Mouse (Mus musculus) left cerebral cortex, adult 9 months (tissue): Measurements from ENCODE around the gene Pcdh7.

Source experiments
- DNase-seq, 2 experiments: peaks; one replicate each; pipeline ENCODE4 v3.0.0; 2022; ENCODE audit warnings: low spot score in 2 of 2

Gene Pcdh7

GRCm38 (mm10) chr5:57797951-57798670 lies 80.3 kb downstream of the Pcdh7 start:
- DNase-seq, result no peak

- no peak for DNase-seq
Measured at GRCm38 (mm10) chr5:57803108-57803507, 85.3 kb downstream of the Pcdh7 start.

GRCm38 (mm10) chr5:57803890-57804289 lies 86.1 kb downstream of the Pcdh7 start:
- no peak for DNase-seq

DNA sequence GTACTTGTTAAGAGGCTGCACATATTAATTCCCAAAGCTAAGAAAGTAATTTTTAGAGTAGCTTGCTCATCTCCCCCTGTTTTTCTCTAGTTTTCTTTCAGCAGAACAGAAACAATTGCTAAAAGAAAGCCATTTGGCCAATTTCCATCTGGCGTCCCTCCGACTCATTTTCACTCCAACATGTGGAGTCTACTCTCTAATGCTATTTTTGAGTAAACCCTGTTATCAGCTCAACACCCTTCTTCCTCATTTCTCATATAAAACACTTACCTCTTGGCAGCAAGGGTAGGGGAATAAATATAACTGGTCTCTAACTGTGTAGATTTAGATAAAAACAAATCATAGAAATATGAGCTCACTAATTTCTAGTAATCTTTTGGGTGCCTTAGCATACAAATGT lies 89.6 kb downstream of the Pcdh7 start:
- no peak for DNase-seq

- no peak for DNase-seq
Measured at GRCm38 (mm10) chr5:57810641-57811040, 92.9 kb downstream of the Pcdh7 start.

- DNase-seq, result no peak
Measured at GRCm38 (mm10) chr5:57815964-57816589, 98.3 kb downstream of the Pcdh7 start.

DNA sequence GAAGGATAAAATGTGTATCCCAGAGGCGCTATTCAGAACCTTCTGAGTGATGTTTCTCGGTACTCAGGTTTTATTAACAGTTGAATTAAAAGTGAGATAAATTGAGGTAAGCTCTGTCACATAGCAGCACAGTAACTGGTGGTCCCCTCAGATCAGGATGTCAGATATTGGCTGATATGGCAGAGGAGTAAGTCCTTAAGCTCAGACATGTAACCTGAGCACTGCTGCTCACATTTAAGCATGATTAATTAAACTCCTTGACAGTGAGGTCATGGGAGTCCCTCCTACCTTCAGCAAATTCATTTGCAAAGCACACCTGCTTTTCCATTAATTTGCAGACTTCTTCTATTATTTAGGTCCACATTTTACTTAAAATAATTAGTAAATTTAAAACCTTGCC lies 102.0 kb downstream of the Pcdh7 start:
- DNase-seq, result no peak

GRCm38 (mm10) chr5:57821099-57821498 lies 103.3 kb downstream of the Pcdh7 start:
- no peak for DNase-seq

GRCm38 (mm10) chr5:57828437-57828836 lies 110.7 kb downstream of the Pcdh7 start:
- no peak for DNase-seq

DNA sequence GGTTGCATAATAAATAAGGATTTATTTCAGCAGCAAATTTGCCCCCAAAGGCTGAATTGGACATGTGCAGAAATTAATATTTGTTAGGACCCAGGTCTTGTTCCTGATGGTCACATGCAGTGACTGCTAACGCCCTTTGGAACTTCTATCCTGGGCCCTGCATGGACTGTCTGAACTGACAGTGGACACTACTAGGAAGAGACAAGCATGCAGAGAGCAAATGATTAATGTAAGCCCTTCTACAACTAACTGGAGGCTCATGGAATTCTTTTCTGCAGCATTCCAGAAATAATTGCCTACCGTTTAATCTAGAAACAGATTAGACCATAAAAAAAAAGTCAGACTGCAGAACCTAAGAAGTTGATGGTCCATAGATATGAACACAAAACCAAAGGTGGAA lies 119.4 kb downstream of the Pcdh7 start:
- no peak for DNase-seq

DNA sequence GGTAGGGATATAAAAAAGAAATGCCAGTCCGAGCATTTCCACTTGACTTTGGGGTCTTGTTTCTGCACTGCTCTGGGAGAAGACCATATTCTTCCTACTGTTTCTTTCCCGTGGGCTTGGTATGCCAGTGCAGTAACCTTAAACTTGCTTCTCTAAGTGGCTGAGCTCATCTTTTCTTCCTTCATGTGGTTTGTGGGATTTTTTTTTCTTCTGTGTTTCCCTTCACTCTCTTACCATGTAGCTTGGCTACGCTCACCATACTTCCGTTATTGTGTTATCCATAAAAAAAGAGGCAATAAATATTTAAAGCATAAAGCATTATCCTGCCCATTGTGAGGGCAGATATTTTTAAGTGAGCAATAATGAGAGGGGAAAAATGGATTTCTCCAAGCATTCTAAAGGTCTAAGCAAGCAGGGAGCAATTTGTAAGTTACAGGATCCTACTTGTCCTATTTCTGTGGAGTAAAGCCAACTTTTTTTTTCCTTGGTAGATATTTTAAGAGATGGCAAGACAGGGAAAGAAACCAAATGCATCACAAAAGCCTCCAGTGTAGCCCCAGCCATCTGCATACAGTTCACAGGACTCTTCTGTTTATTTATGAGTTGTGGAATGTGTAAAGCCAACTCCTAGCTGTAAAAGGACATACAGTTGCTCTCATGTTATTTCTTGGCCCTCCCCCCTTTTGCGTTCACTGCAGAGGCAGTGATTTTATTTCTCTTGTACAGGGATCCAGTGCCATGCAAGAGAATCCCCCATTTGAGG lies 123.8 kb downstream of the Pcdh7 start:
- peak in 1 of 2 experiments; percentile 33 for DNase-seq

DNA sequence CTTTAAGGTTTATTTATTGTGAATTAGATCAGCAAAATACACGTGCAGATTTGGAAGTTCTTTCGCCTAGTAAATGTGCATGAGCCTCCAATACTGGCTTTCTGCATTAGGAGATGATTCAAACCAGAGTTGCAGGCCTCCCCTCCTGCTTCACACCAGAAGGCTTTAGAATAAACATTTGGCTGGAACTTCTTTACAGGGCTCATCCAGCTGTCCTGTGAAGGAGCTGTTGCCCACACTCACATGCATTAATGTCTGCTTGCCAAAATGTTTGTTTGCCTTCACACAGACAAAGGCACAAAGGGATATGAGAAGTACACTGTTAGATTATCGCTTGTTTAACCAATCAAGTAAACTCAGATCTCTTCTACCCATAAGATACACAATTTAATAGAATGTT lies 129.7 kb downstream of the Pcdh7 start:
- peak in 1 of 2 experiments; percentile 52 for DNase-seq

DNA sequence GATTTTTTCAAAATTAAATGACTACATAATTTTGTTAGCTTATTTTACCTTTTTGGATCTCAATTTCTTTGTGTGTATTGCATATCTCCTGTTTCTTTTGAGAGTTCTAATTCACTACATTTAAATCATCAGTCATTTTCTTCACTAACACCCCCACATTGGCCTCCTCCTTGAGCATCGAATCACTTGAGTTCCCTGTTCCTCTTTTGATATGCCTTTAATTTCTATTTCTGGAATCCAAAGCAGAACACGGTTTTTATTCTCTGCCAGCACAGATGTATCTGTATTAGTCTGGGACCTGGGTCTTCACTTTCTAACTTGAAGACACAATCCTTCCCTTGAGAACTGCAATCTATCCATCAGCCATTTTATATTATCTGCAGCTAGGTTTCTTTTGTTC lies 132.3 kb downstream of the Pcdh7 start:
- DNase-seq, result no peak

GRCm38 (mm10) chr5:57857316-57857715 lies 139.5 kb downstream of the Pcdh7 start:
- no peak for DNase-seq

DNA sequence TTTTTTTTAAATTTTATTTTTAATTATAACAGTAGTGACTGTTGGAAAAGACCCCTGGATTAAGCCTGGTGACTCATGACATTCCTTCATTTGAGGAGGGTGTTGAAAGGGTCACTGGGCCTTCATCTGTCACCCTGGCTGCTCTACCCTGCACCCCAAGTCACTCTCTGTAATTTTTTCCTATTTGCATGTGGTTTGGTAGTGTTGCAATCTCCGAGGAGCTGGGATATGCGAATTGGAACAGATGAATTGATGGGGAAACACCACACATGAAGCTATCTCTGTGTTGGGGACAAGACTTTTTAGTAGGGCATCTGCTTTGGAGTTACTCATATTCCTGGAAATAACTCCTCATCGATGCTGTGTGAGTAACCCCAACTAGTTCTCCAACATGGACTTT lies 146.5 kb downstream of the Pcdh7 start:
- no peak for DNase-seq

GRCm38 (mm10) chr5:57865256-57865655 lies 147.5 kb downstream of the Pcdh7 start:
- no peak for DNase-seq

- no peak for DNase-seq
Measured at GRCm38 (mm10) chr5:57866097-57866496, 148.3 kb downstream of the Pcdh7 start.

- DNase-seq, result no peak
Measured at GRCm38 (mm10) chr5:57867906-57868305, 150.1 kb downstream of the Pcdh7 start.

DNA sequence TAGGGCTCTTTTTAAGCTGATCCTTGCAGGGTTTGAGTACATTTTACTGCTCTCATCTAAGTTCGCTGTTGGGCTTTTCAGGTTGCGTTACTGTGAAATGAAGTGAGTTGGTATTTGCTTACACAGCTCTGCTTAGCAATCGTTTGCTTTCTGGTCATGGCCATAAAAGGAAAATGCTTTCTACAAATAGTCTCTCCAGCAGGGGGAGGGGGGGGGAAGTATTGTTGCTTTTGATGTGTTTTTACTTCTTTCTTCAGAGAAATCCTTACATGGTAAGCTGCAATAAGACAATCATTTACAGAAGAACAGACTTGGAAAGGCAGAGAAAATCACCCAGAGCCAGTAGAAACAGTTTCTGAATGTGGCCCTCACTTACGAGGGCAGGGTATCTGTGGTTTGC lies 150.9 kb downstream of the Pcdh7 start:
- DNase-seq, result no peak

GRCm38 (mm10) chr5:57870727-57871126 lies 153.0 kb downstream of the Pcdh7 start:
- DNase-seq, result no peak

DNA sequence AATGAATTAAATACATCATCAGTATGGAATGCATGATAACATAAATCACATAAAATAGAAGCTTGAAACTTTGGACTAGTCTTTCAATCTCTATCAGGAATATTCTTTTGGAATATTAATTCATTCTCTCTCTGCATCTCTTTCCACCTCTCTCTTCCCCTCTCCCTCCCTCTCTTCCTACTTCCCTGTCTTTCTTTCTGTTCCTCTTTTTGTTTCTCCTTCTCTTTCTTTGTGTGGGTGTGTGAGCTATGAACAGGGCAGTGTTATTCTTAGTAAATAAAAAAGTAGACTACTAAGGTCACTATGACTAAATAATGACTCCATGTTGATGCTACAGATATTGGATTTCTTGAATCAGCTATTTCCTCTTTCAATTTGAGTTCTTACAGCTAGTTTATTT lies 167.2 kb downstream of the Pcdh7 start:
- DNase-seq, result no peak

DNA sequence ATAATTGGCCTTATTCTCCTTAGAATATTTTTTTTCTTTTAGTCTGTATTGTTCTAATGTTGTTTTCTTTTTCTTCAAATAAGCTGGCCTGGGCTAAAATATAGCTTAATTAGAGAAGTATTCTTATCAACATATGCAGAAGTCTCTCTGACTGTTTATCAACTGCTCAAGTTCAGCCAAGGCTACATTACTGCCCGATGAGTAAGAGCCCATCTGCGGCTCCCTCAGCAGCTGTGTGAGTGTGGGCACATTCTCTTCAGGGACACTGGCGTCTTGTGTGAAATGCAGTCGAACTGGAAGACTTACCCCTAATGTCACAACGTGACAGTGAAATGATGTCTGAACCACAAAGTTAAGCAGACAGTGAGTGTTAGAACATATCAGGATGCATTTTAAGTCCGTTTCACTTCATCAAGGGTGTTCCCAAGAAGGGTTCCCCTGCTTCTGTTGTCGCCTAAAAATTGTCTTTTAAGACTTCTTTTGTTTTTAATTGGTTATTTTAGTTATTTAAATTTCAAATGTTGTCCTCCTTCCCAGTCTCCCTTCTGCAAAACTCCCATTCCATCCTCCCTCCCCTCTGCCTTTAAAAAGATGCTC lies 181.3 kb downstream of the Pcdh7 start:
- DNase-seq, result peak; percentile 20 to 34
